Mouse (Mus musculus) urinary bladder, postnatal 4 days (tissue): ENCODE data around the gene Gm49322.

Source experiments
- DNase-seq, 2 experiments: peaks; one replicate each; pipeline ENCODE4 v3.0.0; 2021 to 2022; ENCODE audit warnings: low spot score in 2 of 2

Gm49322 gene

DNA sequence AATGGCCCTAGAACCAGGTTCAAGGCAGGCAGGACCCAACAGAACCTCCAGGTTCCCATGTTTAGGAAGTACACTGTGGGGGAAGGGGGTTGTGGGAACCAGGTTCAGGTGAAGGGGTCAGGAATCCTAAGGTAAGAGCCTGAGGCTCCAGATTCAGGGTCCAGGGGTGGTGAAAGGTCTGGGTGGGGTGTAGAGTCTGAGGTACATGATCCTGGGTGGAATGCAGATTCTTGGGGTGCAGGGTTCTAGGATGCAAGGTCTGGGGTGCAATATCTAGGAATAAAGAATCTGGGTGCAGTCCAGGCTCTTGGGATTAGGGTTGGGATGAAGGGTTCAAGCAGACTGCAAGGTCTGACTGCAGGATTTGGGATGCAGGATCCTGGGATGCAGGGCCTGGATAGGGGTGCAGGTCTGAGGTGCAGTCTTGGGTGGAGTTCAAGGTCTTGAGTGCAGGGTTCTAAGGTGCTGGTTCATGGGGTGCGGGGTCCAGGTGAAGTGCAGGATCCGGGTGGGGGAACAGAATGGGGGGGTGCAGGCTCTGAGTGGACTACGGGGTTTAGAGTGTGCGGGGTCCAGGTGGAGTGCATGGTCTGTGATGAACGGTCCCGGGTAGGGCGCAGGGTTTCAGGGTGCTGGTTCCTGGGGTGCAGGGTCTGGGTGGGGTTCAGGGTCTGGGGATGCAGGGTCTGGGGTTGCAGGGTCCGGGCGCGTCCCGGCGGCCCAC, 49.7 kb downstream of the Gm49322 start:
- DNase-seq = no peak

DNA sequence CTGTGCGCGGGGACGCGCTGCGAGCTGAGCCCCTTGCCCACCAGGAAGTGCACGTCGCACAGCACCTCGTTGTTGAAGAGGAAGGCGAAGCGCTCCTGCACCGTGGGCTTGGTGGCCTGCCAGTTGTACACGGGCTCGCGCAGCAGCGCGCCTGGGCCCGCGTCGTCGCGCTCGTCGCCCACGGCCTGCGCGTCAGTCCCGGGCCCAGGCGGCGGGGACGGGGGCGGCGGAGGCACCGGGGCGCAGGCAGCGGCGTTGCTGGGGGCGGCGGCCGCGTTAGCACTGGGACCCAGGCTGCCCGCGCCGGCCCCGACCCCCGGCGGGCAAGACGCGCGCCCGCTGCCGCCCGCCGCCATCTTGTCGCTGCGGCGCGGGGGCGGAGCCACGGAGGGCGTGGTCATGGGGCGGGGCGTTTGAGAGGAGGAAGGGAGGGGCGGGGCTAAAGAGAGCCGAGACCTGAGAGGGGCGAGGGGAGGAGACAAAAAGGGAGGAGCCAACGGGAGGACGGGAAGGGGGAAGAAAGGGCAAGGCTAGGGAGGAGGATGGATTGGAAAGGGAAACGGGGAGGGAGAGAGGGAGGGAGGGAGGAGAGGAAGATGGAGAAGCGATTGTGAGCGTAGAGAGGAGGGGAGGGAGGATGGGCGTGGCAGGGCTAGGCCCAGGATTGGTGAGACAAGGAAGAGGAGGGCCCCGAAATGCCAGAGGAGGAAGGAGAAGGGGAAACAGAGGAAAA, 50.5 kb downstream of the Gm49322 start:
- DNase-seq = peak; percentile 93 to 99

DNA sequence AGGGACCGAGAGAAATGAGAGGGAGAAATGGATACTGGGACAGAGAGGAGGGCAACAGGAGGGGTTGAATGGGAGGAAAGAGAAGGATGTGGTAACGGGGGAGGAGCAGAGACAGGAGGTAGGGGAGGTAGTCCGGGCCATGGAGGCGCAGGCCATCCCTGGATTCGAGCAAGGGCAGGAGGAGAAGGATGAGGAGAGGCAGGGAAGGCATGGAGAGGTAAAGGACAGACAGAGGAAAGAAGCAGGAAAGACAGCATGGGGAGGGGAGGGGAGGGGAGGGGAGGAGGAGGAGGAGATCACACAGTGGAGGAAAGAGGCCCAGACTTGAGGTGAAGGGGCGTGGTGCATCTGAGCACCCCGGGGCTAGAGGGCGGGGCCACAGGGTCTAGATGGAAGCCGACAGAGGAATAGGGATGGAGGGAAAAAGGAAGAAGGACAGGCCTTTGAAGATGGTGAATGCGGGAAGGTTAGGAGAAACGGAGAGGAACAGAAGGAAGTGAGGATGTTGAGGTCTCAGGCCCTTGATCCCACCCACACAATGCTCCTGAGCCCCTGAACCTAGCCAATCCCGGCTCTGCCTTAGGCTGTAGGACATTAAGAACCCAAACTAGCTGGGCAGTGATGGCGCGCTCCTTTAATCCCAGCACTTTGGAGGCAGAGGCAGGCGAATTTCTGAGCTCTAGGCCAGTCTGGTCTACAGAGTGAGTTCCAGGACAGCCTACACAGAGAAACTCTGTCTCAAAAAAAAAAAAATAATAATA, 51.2 kb downstream of the Gm49322 start, which contains the start of gene Btbd2:
TSS of gene Btbd2 (minus strand) at position 209 of the 761 bp plus-strand sequence.
- DNase-seq = no peak

DNA sequence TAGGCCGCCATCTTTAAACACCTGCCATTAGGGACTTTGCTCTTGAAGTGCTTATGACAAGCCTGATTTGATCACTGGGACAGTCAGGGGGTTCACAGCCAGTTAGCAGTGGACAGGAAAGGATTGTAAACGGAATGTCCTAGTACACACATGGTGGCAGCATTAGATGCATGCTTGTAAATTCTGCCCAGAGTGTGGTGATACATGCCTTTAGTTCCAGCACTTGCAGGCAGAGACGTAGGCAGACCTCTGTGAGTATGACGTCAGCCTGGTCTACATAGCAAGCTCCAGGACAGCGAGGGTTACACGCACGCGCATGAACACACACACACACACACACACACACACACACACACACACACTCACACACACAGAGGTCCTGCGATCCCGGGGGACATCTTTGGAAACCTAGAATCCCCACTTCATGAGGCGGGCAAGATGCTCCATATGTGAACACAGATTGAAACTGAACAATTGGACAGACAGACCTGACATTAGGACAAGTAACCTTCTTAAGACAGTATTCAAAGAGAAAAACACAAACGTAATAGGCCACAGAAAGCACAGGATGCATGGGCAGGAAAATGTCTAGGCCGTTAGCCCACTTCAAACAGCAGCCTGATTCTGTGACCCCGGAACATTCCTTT, 52.5 kb downstream of the Gm49322 start:
- DNase-seq = no peak

DNA sequence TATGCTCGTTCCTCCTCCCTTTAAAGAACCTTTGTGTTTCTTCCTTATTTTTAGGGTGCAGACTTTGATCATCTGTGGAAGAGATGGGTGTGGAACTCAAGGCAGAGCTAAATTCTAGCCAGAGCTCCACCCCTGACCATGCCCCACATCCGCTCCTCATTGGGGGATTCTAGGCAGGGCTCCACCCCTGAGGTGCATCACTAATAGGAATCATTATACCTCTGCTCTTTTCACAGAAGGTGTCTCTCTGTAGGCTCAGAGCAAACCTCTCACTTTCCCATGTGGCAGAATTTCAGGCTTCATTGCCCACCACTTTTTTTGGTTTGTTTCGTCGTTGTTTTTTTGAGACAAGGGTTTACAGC, 53.0 kb downstream of the Gm49322 start:
- no peak for DNase-seq

DNA sequence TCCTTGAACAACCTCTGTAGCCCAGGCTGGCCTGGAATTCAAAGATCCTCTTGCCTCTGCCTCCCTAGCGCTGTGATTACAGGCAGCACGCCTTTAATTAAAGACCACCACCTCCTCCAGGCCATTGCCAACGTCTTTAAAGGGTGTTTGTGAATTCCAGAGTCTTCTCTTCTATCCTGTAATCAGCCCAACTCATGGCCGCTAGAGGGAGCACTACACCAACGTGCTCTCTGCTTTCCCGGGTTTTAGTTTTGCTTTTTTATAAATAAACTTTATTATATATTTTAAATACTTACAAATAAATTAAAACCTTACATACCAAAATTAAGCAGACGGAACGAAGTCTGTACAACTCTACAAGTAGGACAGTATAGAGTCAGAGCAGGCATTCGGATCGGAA, 53.4 kb downstream of the Gm49322 start:
- DNase-seq = peak in 1 of 2 experiments; percentile 81

DNA sequence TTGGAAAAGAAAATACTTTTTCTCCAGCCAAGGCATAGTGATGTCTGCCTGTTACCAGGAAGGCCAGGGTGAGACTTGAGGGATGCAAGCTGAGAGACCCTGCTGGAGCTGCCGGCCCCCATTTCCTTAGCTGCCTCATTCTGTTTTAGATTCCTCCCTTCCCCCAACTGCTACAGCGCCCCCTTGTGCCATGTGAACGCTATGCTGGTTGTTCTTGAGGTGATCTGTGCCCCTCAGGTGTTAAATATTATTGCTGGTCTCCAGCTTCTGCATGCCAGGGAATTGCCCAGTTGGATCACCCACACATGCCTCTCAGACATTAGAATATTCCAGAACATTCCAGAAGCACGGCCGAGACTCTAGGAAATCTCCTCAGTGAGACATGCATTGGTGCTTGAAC, 55.3 kb downstream of the Gm49322 start:
- no peak for DNase-seq

DNA sequence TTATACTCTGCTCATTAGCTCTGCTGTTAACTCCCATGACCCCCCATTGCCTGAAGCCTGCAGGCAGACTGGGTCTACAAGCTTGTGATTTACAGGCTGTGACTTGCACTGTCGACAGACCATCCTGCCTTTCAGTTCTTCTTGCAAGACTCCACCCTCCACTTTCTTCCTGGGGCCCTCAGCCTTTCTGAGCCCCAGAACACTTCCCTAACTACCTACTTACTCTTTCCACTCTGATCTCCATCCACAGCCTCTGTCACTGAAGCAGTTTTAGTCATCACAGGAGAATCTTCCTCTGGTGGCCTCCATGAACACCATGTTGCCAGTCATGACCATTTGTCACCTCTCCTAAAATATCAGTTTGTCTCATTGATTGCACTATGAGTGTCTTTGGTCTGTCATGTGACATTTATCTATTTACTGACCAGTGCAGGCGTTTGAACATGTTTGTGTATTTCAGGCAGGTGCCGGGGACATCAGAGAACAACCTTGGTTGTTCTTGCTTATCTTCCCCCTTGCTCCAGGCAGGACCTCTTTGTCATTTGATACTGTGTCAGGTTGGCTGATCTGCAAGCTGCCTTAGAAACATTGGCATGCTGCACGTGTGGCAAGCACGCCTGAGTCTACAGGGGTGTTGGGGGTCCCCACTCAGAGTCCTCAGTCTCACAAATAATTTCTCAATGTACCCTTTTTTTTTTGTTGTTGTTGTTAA, 57.8 kb downstream of the Gm49322 start:
- DNase-seq = no peak

DNA sequence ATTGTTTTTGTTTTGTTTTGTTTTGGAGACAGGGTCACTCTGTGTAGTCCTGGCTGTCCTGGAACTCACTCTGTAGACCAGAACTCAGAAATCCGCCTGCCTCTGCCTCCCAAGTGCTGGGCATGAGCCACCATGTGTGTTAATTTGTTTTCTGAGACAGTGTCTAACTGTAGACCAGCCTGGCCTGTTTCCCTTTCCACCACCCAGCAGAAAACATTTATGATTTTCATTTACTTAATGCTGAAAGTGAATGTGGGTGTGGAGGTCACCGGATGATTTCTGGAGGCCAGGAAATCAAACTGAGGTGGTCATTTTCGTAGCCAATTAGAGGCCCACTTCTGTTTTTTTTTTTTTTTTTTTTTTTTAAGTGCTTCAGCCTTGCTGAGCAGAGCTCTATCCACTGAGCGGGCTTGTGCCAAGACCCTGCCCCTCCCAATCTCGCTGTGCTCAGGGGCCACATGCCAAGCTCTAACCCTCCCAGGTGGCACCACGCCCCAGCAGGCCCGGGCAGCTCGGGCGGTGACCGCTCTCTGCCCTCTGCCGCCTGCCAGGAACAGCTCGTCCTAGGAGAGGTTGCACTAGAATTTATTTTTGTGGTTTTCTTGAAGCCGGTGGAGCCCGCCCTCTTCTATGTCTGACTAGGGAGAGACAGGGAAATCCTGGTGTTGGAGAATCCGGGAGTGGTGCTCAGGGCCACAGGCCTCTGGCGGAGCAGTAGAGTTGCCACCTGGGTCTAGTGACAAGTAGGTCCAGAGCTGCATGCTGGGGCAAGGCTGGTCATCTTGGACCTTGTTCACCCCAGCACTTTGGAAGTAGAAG, 58.6 kb downstream of the Gm49322 start:
- peak; percentile 85 to 87 for DNase-seq

DNA sequence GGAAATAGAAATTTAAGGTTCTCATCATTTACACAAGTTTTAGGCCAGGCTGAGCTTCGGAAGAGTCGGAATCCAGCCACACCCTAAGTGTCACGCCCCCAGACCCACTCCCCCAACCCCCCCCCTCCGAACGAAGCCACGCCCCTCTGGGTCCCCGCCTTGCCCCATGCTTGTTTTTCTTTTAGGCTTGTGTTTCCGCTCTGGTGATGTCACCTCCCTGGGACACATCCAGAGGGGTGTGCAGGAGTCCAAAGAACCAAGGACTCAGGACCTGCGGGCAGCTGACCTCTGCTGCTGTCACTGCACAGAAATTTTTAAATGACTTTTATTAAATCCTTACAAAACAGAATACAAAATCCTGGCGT, 59.2 kb downstream of the Gm49322 start:
- peak; percentile 66 to 72 for DNase-seq
